Mouse (Mus musculus) MEL (cell line): ENCODE results near the gene Caskin1. TPM values are rescaled to one million over a fixed set of nuclear protein-coding genes. Genes with fewer than 3 reads are reported as not detected.
A peak's percentile ranks its signal among the peaks of the same experiment; 100 is the strongest.

ENCODE experiments used
- DNase-seq: peaks from one replicate; pipeline ENCODE4 v3.0.0; 2011; ENCODE audit warnings: low read depth, low spot score
- H3K27ac ChIP-seq: 2 replicates; pipeline ENCODE4 v1.5.1; 2012; ENCODE audit warnings: low read depth, mild to moderate bottlenecking, control low read depth, low read length, moderate library complexity; ENCODE audit not compliant: control insufficient read depth
- H3K27me3 ChIP-seq, 2 experiments: fragments of 150-350 bp in 1 of 2; sonication (generic) in 1 of 2; 2 replicates each; pipeline ENCODE4 v1.6.1; 2012; ENCODE audit warnings: low read length in 2 of 2, mild to moderate bottlenecking in 2 of 2, improper control_type of control experiment in 1 of 2, moderate library complexity in 1 of 2; ENCODE audit not compliant: insufficient read depth in 2 of 2, control insufficient read depth in 1 of 2
- H3K36me3 ChIP-seq, 2 experiments: 2 replicates each; pipeline ENCODE4 v1.6.1; 2012 to 2014; ENCODE audit warnings: low read length in 2 of 2, improper control_type of control experiment in 1 of 2, inconsistent platforms in 1 of 2, mild to moderate bottlenecking in 1 of 2; ENCODE audit not compliant: insufficient read depth in 2 of 2, control insufficient read depth in 1 of 2
- H3K4me1 ChIP-seq, 2 experiments: fragments of 150-350 bp in 1 of 2; sonication (generic) in 1 of 2; 2 replicates each; pipeline ENCODE4 v1.6.1; 2012; ENCODE audit warnings: low read length in 2 of 2, improper control_type of control experiment in 1 of 2, mild to moderate bottlenecking in 1 of 2; ENCODE audit not compliant: insufficient read depth in 2 of 2, control insufficient read depth in 1 of 2
- H3K4me3 ChIP-seq, 2 experiments: fragments of 150-350 bp in 1 of 2; sonication (generic) in 1 of 2; 2 replicates each; pipeline ENCODE4 v1.5.1; 2012; ENCODE audit warnings: low read depth in 2 of 2, low read length in 2 of 2, mild to moderate bottlenecking in 2 of 2, moderate library complexity in 2 of 2, control low read depth in 1 of 2, improper control_type of control experiment in 1 of 2; ENCODE audit not compliant: control insufficient read depth in 1 of 2, insufficient read depth in 1 of 2
- H3K79me2 ChIP-seq: 2 replicates; pipeline ENCODE4 v1.6.1; 2012; ENCODE audit warnings: mild to moderate bottlenecking, low read length, moderate library complexity; ENCODE audit not compliant: control insufficient read depth, poor library complexity, insufficient read depth
- H3K9ac ChIP-seq: 2 replicates; pipeline ENCODE4 v1.6.1; 2012; ENCODE audit warnings: low read depth, mild to moderate bottlenecking, control low read depth, low read length, moderate library complexity; ENCODE audit not compliant: control insufficient read depth, poor library complexity, severe bottlenecking
- H3K9me3 ChIP-seq: fragments of 150-350 bp; sonication (generic); replicated peaks from 2 replicates; pipeline ENCODE4 v1.6.1; 2012; ENCODE audit warnings: mild to moderate bottlenecking, low read length, improper control_type of control experiment, moderate library complexity; ENCODE audit not compliant: insufficient read depth
- BHLHE40 ChIP-seq: IDR thresholded peaks from 2 replicates; pipeline ENCODE4 v1.6.1; 2012; ENCODE audit warnings: low read depth, mild to moderate bottlenecking, inconsistent platforms, low read length, improper control_type of control experiment, borderline replicate concordance
- CHD2 ChIP-seq: IDR thresholded peaks from 2 replicates; pipeline ENCODE4 v1.6.1; 2011; ENCODE audit warnings: low read length, improper control_type of control experiment
- CTCF ChIP-seq, 3 experiments: IDR thresholded peaks in 2 of 3; conservative IDR thresholded peaks in 1 of 3; 2 replicates each; pipeline ENCODE4 v1.5.1; 2011 to 2012; ENCODE audit warnings: low read length in 3 of 3, low read depth in 2 of 3, mild to moderate bottlenecking in 2 of 3, improper control_type of control experiment in 1 of 3, inconsistent platforms in 1 of 3, mixed read lengths in 1 of 3, moderate library complexity in 1 of 3; ENCODE audit not compliant: control insufficient read depth in 1 of 3, insufficient read depth in 1 of 3, poor library complexity in 1 of 3, severe bottlenecking in 1 of 3
- E2F4 ChIP-seq: IDR thresholded peaks from 2 replicates; pipeline ENCODE4 v1.6.1; 2011; ENCODE audit warnings: low read depth, low read length, improper control_type of control experiment, borderline replicate concordance
- ELF1 ChIP-seq: IDR thresholded peaks from 2 replicates; pipeline ENCODE4 v1.6.1; 2014; ENCODE audit warnings: low read depth, mild to moderate bottlenecking, inconsistent platforms, low read length, improper control_type of control experiment, moderate library complexity
- EP300 ChIP-seq, 2 experiments: IDR thresholded peaks; 2 replicates each; pipeline ENCODE4 v1.6.1; 2011; ENCODE audit warnings: improper control_type of control experiment in 2 of 2, low read length in 2 of 2, low read depth in 1 of 2, mild to moderate bottlenecking in 1 of 2
- GABPA ChIP-seq: IDR thresholded peaks from 2 replicates; pipeline ENCODE4 v1.6.1; 2012; ENCODE audit warnings: low read depth, mild to moderate bottlenecking, inconsistent platforms, low read length, improper control_type of control experiment, moderate library complexity
- GATA1 ChIP-seq: IDR thresholded peaks from 2 replicates; pipeline ENCODE4 v1.6.1; 2011; ENCODE audit warnings: low read depth, low read length, improper control_type of control experiment
- HCFC1 ChIP-seq: IDR thresholded peaks from 2 replicates; pipeline ENCODE4 v1.6.1; 2012; ENCODE audit warnings: low read depth, mild to moderate bottlenecking, inconsistent platforms, low read length, improper control_type of control experiment, moderate library complexity
- JUND ChIP-seq: IDR thresholded peaks from 2 replicates; pipeline ENCODE4 v1.6.1; 2011; ENCODE audit warnings: low read depth, mild to moderate bottlenecking, improper control_type of control experiment, low read length
- KAT2A ChIP-seq: conservative IDR thresholded peaks from 2 replicates; pipeline ENCODE4 v1.6.1; 2012; ENCODE audit warnings: low read depth, low read length, improper control_type of control experiment, inconsistent platforms
- MAZ ChIP-seq: IDR thresholded peaks from 2 replicates; pipeline ENCODE4 v1.6.1; 2012; ENCODE audit warnings: low read depth, mild to moderate bottlenecking, inconsistent platforms, low read length, improper control_type of control experiment
- MEF2A ChIP-seq: IDR thresholded peaks from 2 replicates; pipeline ENCODE4 v1.6.1; 2014; ENCODE audit warnings: low read depth, mild to moderate bottlenecking, inconsistent platforms, low read length, improper control_type of control experiment; ENCODE audit not compliant: poor library complexity, insufficient replicate concordance, severe bottlenecking; ENCODE audit errors: extremely low read depth
- MXI1 ChIP-seq: IDR thresholded peaks from 2 replicates; pipeline ENCODE4 v1.6.1; 2011; ENCODE audit warnings: mild to moderate bottlenecking, low read depth, low read length, improper control_type of control experiment
- MYB ChIP-seq: IDR thresholded peaks from 2 replicates; pipeline ENCODE4 v1.6.1; 2011; ENCODE audit warnings: mild to moderate bottlenecking, low read depth, low read length, improper control_type of control experiment
- MYC ChIP-seq: IDR thresholded peaks from 2 replicates; pipeline ENCODE4 v1.6.1; 2011; ENCODE audit warnings: low read depth, mild to moderate bottlenecking, low read length, improper control_type of control experiment, moderate library complexity
- NRF1 ChIP-seq: IDR thresholded peaks from 2 replicates; pipeline ENCODE4 v1.6.1; 2014; ENCODE audit warnings: low read depth, mild to moderate bottlenecking, inconsistent platforms, low read length, improper control_type of control experiment, moderate library complexity; ENCODE audit not compliant: poor library complexity, insufficient read depth, severe bottlenecking
- POLR2A ChIP-seq, 2 experiments: IDR thresholded peaks; 2 replicates each; pipeline ENCODE4 v1.6.1; 2011 to 2012; ENCODE audit warnings: low read length in 2 of 2, mild to moderate bottlenecking in 2 of 2, control low read depth in 1 of 2, improper control_type of control experiment in 1 of 2, low read depth in 1 of 2, moderate library complexity in 1 of 2; ENCODE audit not compliant: control insufficient read depth in 1 of 2, insufficient read depth in 1 of 2, poor library complexity in 1 of 2
- POLR2AphosphoS2 ChIP-seq: IDR thresholded peaks from 2 replicates; pipeline ENCODE4 v1.6.1; 2011; ENCODE audit warnings: low read length, improper control_type of control experiment
- POLR2AphosphoS5 ChIP-seq: IDR thresholded peaks from 2 replicates; pipeline ENCODE4 v1.6.1; 2012; ENCODE audit warnings: low read depth, borderline replicate concordance, mild to moderate bottlenecking, inconsistent platforms, low read length, moderate library complexity, mixed read lengths
- RCOR1 ChIP-seq: IDR thresholded peaks from 2 replicates; pipeline ENCODE4 v1.6.1; 2012; ENCODE audit warnings: low read depth, mild to moderate bottlenecking, inconsistent platforms, low read length, improper control_type of control experiment
- SMC3 ChIP-seq: IDR thresholded peaks from 2 replicates; pipeline ENCODE4 v1.6.1; 2011; ENCODE audit warnings: low read depth, low read length, improper control_type of control experiment
- TAL1 ChIP-seq: IDR thresholded peaks from 2 replicates; pipeline ENCODE4 v1.6.1; 2012; ENCODE audit warnings: mild to moderate bottlenecking, inconsistent platforms, low read length, moderate library complexity, mixed read lengths
- TCF12 ChIP-seq: IDR thresholded peaks from 2 replicates; pipeline ENCODE4 v1.6.1; 2014; ENCODE audit warnings: low read depth, mild to moderate bottlenecking, inconsistent platforms, low read length, improper control_type of control experiment, moderate library complexity
- USF1 ChIP-seq: IDR thresholded peaks from 2 replicates; pipeline ENCODE4 v1.6.1; 2014; ENCODE audit warnings: low read depth, mild to moderate bottlenecking, inconsistent platforms, low read length, improper control_type of control experiment, moderate library complexity
- ZKSCAN1 ChIP-seq: IDR thresholded peaks from 2 replicates; pipeline ENCODE4 v1.6.1; 2012; ENCODE audit warnings: low read depth, mild to moderate bottlenecking, inconsistent platforms, low read length, improper control_type of control experiment, moderate library complexity
- ZMIZ1 ChIP-seq: IDR thresholded peaks from 2 replicates; pipeline ENCODE4 v1.6.1; 2012; ENCODE audit warnings: low read depth, mild to moderate bottlenecking, inconsistent platforms, low read length, improper control_type of control experiment, moderate library complexity
- ZNF384 ChIP-seq: IDR thresholded peaks from 2 replicates; pipeline ENCODE4 v1.6.1; 2012; ENCODE audit warnings: low read depth, mild to moderate bottlenecking, inconsistent platforms, low read length, improper control_type of control experiment
- polyA plus RNA-seq, 2 experiments: library from polyadenylated mRNA; stranded (reverse) in 1 of 2; unstranded in 1 of 2; fragments of >175 nt in 1 of 2; fragments of >200 nt in 1 of 2; gene quantifications; 2 replicates each; pipeline versions ENCODE4 v1.2.1 to v1.2.4; 2012; ENCODE audit warnings: low replicate concordance in 2 of 2, low read depth in 1 of 2; ENCODE audit not compliant: insufficient read length in 2 of 2, insufficient read depth in 1 of 2, missing spikeins in 1 of 2
- total RNA-seq: library from RNA; depleted of rRNA; stranded (reverse); fragments of 300-350 nt; gene quantifications from 2 replicates; pipeline ENCODE4 v1.2.3, GENCODE M21; 2012

Caskin1 gene
- total and polyA plus RNA-seq, 3 experiments, result 0.04 to 0.38 TPM; not detected in 1

DNA sequence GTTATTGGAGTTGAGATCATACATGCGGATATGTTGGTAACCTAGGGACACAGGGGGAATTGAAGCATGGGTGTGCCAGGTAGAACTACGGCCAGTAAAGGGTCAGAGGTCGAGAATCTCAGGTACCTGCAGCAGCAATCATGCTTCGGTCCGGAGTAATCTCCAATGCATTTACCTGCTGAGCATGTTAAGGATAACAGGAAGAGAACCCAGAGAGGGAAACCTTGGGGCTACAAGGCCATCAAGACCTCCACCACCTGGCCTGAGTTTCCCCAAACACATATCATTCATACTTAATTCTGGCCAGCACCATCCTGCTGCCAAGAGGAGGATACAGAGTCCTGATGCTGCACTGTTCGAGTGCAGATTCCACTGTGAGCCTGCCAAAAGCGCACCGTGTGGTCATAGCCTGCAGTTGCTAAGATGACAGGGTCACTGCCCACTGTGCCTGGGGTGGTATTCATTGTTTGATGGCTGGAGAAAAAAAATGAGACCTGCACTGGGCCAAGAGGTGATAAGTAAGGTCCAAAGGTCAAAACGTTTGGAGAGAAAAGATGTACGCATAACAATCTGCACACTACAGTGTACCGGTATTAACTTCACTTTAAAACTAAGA, 10.3 kb upstream of the Caskin1 start:
- H3K27me3 ChIP-seq, result no peaks in the 10 kb centered on the region
- peaks cover 7% of the 10 kb centered on the region for H3K79me2 ChIP-seq
- DNase-seq, result peak; percentile 34
- peak overlapping the region; percentile 53 to 77 for H3K4me3 ChIP-seq
- H3K9me3 ChIP-seq, result no peaks in the 10 kb centered on the region
- no peak for TF ChIP-seq ZNF384
- no peak for TF ChIP-seq GATA1
- TF ChIP-seq E2F4, result no peak
- TF ChIP-seq, all 39 proteins: peak for 0
- peak overlapping the region; percentile 56 for H3K9ac ChIP-seq
- H3K36me3 ChIP-seq, result peaks cover 0 to 8% of the 10 kb centered on the region in 2 experiments; a peak in 2 of 4 replicates
- no peak overlapping the region for H3K27ac ChIP-seq
- H3K4me1 ChIP-seq, result peaks cover 0 to 13% of the 10 kb centered on the region in 2 experiments; a peak in 3 of 4 replicates

DNA sequence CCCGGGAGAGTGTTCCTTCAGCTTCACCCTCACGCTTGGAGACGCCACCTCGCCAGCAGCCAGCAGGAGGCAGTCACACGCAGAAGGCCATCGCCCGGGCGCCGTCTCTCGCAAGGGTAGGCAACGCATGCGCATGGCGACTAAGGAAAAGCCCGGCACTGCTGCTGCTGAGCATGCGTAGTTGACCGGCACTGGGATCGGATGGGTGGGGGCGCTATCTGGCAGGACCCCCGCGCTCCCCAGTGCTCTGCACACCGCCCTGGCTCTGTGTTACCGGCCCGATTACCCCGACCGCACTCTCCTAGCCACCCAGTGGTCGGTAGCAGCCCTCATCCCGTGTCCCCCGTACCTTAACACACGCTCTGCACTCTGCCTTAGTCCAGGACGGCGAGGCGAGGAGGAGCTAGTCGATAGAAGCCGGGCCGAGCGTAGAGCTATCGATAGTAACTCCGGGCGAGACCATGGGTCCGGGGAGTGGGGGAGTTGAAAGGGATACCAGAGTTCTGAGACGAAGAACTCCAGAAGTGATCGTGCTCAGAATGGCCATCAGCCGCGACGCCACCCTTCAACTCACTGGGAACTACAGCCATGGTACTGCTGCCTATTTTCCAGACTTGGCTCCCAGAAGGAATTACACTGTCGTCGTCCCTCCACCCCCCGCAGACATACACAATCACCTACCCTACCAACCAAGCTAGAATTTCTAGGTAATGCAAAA, 9.6 kb upstream of the Caskin1 start, which contains the start of gene Mlst8:
Gene Mlst8 (minus strand): TSS at position 416 of the 718 bp plus-strand sequence.
- peak; percentile 98 for DNase-seq
- H3K27ac ChIP-seq, result peak within 1 kb of the TSS; percentile 90
- peaks cover 7% of the 10 kb centered on the region for H3K79me2 ChIP-seq
- peak within 1 kb of the TSS; percentile 95 for H3K9ac ChIP-seq
- H3K4me3 ChIP-seq, result peak within 1 kb of the TSS; percentile 77 to 80
- H3K4me1 ChIP-seq, result peaks cover 0 to 13% of the 10 kb centered on the region in 2 experiments; a peak in 3 of 4 replicates
- no peaks in the 10 kb centered on the region for H3K27me3 ChIP-seq
- peaks cover 0 to 8% of the 10 kb centered on the region in 2 experiments; a peak in 2 of 4 replicates for H3K36me3 ChIP-seq
- no peaks in the 10 kb centered on the region for H3K9me3 ChIP-seq
- no peak; the same call in 1 of the 2 replicates for TF ChIP-seq KAT2A
- TF ChIP-seq RCOR1, result no peak; the same call in 1 of the 2 replicates
- no peak for TF ChIP-seq MYB
- TF ChIP-seq USF1, result no peak; the same call in 1 of the 2 replicates
- TF ChIP-seq MEF2A, result peak; percentile 68; the same call in 1 of the 2 replicates
- no peak for TF ChIP-seq JUND
- TF ChIP-seq MXI1, result peak; percentile 89
- TF ChIP-seq EP300 (IDR thresholded peaks at IDR 0.05; ENCODE audit: low read depth in 1 of 2, low read length in 2 of 2), result peak in 1 of 2 experiments; percentile 30; a peak in 1 of 4 replicates
- TF ChIP-seq BHLHE40, result no peak
- TF ChIP-seq CTCF (IDR thresholded peaks at IDR 0.05 in 2 of 3, conservative IDR thresholded peaks at IDR 0.05 in 1 of 3; ENCODE audit: control insufficient read depth in 1 of 3, insufficient read depth in 1 of 3, low read depth in 2 of 3, low read length in 3 of 3, poor library complexity in 1 of 3, severe bottlenecking in 1 of 3), result peak; percentile 74 to 96 (median 81)
- TF ChIP-seq TCF12, result peak; percentile 64
- TF ChIP-seq MYC, result 0 out of 2 replicates have a peak, but pooled peaks have one; percentile 35
- peak; percentile 86 for TF ChIP-seq HCFC1
- TF ChIP-seq NRF1, result peak; percentile 97
- TF ChIP-seq SMC3, result peak; percentile 54
- TF ChIP-seq CHD2, result no peak
- no peak for TF ChIP-seq ZNF384
- peak; percentile 91 to 95 for TF ChIP-seq POLR2A (IDR thresholded peaks at IDR 0.05; ENCODE audit: control insufficient read depth in 1 of 2, insufficient read depth in 1 of 2, low read depth in 1 of 2, low read length in 2 of 2, poor library complexity in 1 of 2)
- peak; percentile 81; the same call in 1 of the 2 replicates for TF ChIP-seq ZMIZ1
- TF ChIP-seq MAZ, result peak; percentile 91
- TF ChIP-seq ELF1, result peak; percentile 60
- no peak for TF ChIP-seq POLR2AphosphoS5
- TF ChIP-seq TAL1, result no peak
- no peak for TF ChIP-seq E2F4
- no peak for TF ChIP-seq GABPA
- TF ChIP-seq ZKSCAN1, result no peak
- peak; percentile 97 for TF ChIP-seq POLR2AphosphoS2
